Mouse (Mus musculus): ENCODE results near the gene Dld.

Dld gene

DNA sequence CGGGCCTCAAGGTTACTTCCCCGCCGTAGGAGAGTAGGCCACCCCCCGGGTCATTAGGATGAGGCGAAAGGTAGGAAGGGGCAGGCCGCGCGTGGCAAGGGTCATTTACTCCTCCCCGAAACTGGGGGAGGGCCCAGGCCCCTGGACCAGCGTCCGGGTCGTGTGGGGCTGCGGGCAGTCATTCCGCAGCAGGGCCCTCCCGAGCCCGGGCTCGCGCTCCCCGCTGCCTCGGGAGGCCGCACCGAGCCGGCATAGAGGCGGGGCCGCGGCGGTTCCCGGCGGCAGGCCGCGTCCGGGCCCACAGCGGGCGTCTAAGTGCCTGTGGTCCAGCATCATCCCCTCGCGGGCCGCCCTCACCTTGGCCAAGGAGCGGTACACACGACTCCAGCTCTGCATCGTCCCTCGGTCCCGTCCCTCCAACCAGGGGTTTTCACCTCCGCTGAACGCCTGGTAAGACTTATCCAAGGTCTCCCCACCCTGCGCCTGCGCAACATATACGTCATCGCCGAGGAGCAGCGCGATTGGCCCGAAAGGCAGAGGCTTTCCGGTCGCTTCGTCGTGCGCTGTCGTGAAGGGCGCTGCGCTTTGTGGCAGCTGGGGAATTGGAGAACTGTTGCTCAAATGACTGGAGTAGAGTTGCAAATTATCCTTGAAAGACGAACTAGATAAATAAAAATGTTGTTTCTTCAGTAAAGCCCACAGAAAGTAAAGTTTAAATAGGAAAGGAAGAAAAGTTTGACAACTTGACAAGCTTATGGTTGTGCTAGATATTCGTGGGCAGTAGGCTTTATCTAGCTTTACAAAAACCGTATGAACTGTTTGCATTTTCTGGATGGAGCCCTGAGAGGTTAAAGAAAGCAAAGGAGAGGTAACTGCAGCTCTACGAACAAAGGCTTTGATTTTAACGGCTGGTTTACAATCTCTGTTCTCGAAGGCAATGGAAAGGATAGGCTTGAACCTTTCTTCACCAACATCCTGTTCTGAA lies at the start of gene Dld:
Gene Dld, minus strand, starts transcription at position 510 of the 985 bp plus-strand sequence.
- H3K9me3 ChIP-seq (ENCODE audit: low read length): peaks cover 47% of the 10 kb centered on the region
- peaks cover 17% of the 10 kb centered on the region for H3K36me3 ChIP-seq (ENCODE audit: insufficient read depth, low read length)
- H3K27me3 ChIP-seq (ENCODE audit: insufficient read depth, low read length): no peaks in the 10 kb centered on the region
- peaks cover 7% of the 10 kb centered on the region for H3K4me1 ChIP-seq (replicated peaks; ENCODE audit: low read depth, low read length)
- peak within 1 kb of the TSS; percentile 92 for H3K4me3 ChIP-seq (replicated peaks; ENCODE audit: low read length)
- TF ChIP-seq POU5F1 (IDR thresholded peaks at IDR 0.05; ENCODE audit: borderline replicate concordance, low read length) (no peak), NANOG (IDR thresholded peaks at IDR 0.05; ENCODE audit: borderline replicate concordance, low read length) (no peak), CTCF (conservative IDR thresholded peaks at IDR 0.05; ENCODE audit: low read length) (no peak)

DNA sequence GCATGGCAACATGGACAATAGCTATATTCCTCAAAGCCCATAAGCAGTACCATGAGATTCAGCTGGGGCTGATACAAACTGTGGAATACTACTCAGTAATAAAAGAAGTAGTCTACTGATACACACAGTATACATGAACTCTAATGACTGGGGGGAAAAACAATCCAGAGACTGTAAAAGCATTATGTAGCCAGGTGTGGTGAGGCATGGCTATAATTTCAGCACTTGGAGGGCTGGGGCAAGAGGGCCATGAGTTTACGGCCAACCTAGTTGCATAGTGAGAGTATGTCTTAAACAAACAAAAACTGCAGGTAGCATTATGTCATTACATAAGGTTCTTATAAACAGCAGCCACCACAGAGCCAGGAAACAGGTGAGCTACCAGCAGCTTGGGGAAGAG lies 49.6 kb upstream of the Dld start:
- TF ChIP-seq NANOG (IDR thresholded peaks at IDR 0.05; ENCODE audit: borderline replicate concordance, low read length) (no peak), CTCF (conservative IDR thresholded peaks at IDR 0.05; ENCODE audit: low read length) (no peak), POU5F1 (IDR thresholded peaks at IDR 0.05; ENCODE audit: borderline replicate concordance, low read length) (no peak)
- H3K9me3 ChIP-seq (ENCODE audit: low read length): no peaks in the 10 kb centered on the region
- no peaks in the 10 kb centered on the region for H3K36me3 ChIP-seq (ENCODE audit: insufficient read depth, low read length)
- H3K4me1 ChIP-seq (replicated peaks; ENCODE audit: low read depth, low read length): no peaks in the 10 kb centered on the region
- no peaks in the 10 kb centered on the region for H3K27me3 ChIP-seq (ENCODE audit: insufficient read depth, low read length)
- H3K4me3 ChIP-seq (replicated peaks; ENCODE audit: low read length): no peak overlapping the region

DNA sequence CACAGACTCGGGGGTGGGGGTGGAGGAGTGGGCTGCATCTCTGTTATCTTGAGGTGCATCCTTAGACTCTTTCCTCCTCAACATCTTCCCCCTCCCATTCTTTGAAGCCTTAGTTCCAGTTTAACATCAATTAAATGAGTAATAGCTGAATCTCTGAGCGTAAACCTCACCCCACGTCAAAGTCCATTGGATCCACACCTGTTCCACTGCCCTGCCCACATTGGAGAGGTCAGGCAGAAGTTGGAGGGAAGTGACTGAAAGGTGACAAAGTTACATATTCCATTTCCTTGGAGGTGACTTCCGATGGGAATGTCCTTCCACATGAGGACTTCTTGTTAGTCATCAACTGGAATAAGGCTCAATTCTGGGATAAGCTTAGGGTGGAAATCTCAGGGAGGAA lies 46.5 kb upstream of the Dld start:
- Histone ChIP-seq H3K36me3 (ENCODE audit: insufficient read depth, low read length) (no peaks in the 10 kb centered on the region), H3K4me3 (replicated peaks; ENCODE audit: low read length) (no peak overlapping the region), H3K4me1 (replicated peaks; ENCODE audit: low read depth, low read length) (no peaks in the 10 kb centered on the region), H3K27me3 (ENCODE audit: insufficient read depth, low read length) (no peaks in the 10 kb centered on the region), H3K9me3 (ENCODE audit: low read length) (no peaks in the 10 kb centered on the region)
- TF ChIP-seq CTCF (conservative IDR thresholded peaks at IDR 0.05; ENCODE audit: low read length) (no peak), NANOG (IDR thresholded peaks at IDR 0.05; ENCODE audit: borderline replicate concordance, low read length) (no peak), POU5F1 (IDR thresholded peaks at IDR 0.05; ENCODE audit: borderline replicate concordance, low read length) (no peak)

DNA sequence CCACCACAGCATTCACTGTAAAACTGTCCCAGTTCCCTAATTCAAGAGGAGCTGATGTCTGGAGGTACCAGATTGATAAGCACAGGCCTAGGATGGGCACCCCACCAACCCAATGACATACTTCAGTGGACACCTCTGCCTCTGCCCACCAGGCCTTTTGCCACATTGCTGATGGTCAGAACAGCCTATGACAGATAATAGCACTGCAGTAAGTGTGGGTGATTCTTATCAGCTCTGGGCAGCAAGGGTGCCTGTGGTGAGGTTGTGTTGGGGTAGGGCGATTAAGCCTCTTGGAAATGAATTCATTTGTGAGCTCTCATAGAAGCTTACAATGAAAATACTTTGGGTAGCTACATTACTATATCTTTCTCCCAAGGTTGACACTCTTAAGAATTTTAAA lies 44.6 kb upstream of the Dld start:
- TF ChIP-seq POU5F1 (IDR thresholded peaks at IDR 0.05; ENCODE audit: borderline replicate concordance, low read length): no peak
- TF ChIP-seq CTCF (conservative IDR thresholded peaks at IDR 0.05; ENCODE audit: low read length): no peak
- no peak for TF ChIP-seq NANOG (IDR thresholded peaks at IDR 0.05; ENCODE audit: borderline replicate concordance, low read length)
- H3K27me3 ChIP-seq (ENCODE audit: insufficient read depth, low read length): no peaks in the 10 kb centered on the region
- H3K4me3 ChIP-seq (replicated peaks; ENCODE audit: low read length): no peak overlapping the region
- no peaks in the 10 kb centered on the region for H3K9me3 ChIP-seq (ENCODE audit: low read length)
- H3K36me3 ChIP-seq (ENCODE audit: insufficient read depth, low read length): no peaks in the 10 kb centered on the region
- no peaks in the 10 kb centered on the region for H3K4me1 ChIP-seq (replicated peaks; ENCODE audit: low read depth, low read length)

DNA sequence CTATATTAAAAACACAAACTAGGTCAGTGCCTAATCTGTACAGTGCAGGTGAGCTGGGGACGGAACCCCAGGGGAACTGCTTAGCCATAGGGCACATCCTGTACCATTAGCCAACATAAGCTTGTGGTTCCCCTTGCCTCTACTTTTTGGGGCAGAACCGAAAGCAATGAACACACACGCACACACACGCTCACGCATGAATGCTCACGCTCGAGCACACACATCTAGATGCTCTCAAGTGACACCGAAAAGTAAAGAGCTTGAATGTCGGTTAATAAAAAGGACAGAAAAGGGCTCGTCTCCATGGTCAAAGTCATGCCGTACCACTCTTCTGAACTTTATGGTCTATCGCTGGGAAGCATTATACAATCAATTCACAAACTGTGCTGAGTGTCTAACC lies 40.4 kb upstream of the Dld start:
- TF ChIP-seq POU5F1 (IDR thresholded peaks at IDR 0.05; ENCODE audit: borderline replicate concordance, low read length) (no peak), NANOG (IDR thresholded peaks at IDR 0.05; ENCODE audit: borderline replicate concordance, low read length) (no peak), CTCF (conservative IDR thresholded peaks at IDR 0.05; ENCODE audit: low read length) (no peak)
- H3K4me3 ChIP-seq (replicated peaks; ENCODE audit: low read length): no peak overlapping the region
- no peaks in the 10 kb centered on the region for H3K4me1 ChIP-seq (replicated peaks; ENCODE audit: low read depth, low read length)
- H3K9me3 ChIP-seq (ENCODE audit: low read length): no peaks in the 10 kb centered on the region
- H3K27me3 ChIP-seq (ENCODE audit: insufficient read depth, low read length): no peaks in the 10 kb centered on the region
- no peaks in the 10 kb centered on the region for H3K36me3 ChIP-seq (ENCODE audit: insufficient read depth, low read length)

DNA sequence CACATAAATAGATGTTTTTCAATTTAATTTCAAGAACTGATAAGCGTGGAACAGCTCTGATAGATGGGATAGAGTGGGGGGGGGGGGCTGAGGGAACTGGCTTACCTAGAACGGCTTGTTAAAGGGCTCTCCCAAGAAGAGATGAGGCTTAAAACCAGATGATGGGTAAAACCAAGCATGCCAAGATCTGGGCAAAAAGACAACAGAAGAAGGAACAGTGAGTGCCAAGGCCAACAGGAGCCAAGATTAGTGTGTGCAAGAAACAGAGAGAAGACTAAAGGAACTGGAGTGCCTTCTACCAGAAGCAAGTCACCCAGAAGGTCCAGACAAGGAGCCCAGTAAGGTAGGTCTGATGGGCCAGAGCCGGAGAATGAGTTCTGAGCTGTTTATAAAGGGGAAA lies 39.3 kb upstream of the Dld start, which contains the start of gene Slc26a3:
Gene Slc26a3, plus strand, starts transcription at position 301 of the 400 bp plus-strand sequence.
- Histone ChIP-seq H3K4me1 (replicated peaks; ENCODE audit: low read depth, low read length) (no peaks in the 10 kb centered on the region), H3K36me3 (ENCODE audit: insufficient read depth, low read length) (no peaks in the 10 kb centered on the region), H3K4me3 (replicated peaks; ENCODE audit: low read length) (no peak within 1 kb of the TSS), H3K9me3 (ENCODE audit: low read length) (no peaks in the 10 kb centered on the region), H3K27me3 (ENCODE audit: insufficient read depth, low read length) (no peaks in the 10 kb centered on the region)
- TF ChIP-seq CTCF (conservative IDR thresholded peaks at IDR 0.05; ENCODE audit: low read length) (no peak), NANOG (IDR thresholded peaks at IDR 0.05; ENCODE audit: borderline replicate concordance, low read length) (no peak), POU5F1 (IDR thresholded peaks at IDR 0.05; ENCODE audit: borderline replicate concordance, low read length) (no peak)

DNA sequence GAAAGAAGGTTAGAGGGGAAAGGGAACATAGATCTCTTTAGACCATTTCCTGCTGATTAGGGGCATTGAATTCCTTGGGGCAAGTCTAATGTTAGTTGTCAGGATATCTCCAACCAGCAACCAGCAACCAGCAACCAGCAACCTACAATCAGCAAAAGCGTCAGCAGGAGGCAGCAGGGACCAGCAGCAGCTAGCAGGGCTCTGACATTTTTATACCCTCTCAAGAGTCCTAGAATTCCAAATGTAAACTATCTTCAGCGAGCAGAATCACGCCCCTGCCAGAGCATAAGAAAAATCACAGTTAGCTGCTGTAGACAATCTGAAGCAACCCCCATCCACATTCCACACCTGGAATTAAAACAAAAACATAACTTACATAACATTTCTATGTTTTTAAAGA lies 36.0 kb upstream of the Dld start:
- TF ChIP-seq NANOG (IDR thresholded peaks at IDR 0.05; ENCODE audit: borderline replicate concordance, low read length) (no peak), POU5F1 (IDR thresholded peaks at IDR 0.05; ENCODE audit: borderline replicate concordance, low read length) (no peak), CTCF (conservative IDR thresholded peaks at IDR 0.05; ENCODE audit: low read length) (no peak)
- H3K27me3 ChIP-seq (ENCODE audit: insufficient read depth, low read length): no peaks in the 10 kb centered on the region
- no peaks in the 10 kb centered on the region for H3K9me3 ChIP-seq (ENCODE audit: low read length)
- no peaks in the 10 kb centered on the region for H3K36me3 ChIP-seq (ENCODE audit: insufficient read depth, low read length)
- H3K4me1 ChIP-seq (replicated peaks; ENCODE audit: low read depth, low read length): no peaks in the 10 kb centered on the region
- no peak overlapping the region for H3K4me3 ChIP-seq (replicated peaks; ENCODE audit: low read length)

DNA sequence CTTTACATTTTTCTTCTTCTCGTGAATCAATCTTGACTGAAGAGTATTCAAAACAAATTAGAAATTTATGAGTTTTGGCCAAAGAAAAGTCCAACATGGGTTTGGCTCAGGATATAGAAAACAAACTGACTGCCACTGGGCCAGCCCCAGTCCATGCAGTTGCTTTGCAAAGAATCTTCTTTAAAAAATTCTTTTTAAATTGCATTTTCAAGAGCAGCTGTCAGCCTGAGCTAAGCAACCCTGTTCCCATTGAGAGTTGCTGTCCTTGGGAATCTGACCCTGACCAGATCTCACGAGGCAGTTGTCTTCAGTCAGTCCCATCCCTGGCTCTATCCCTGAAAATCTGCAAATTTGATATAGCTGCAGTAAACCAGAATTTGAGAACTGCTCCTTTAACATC lies 31.2 kb upstream of the Dld start:
- TF ChIP-seq CTCF (conservative IDR thresholded peaks at IDR 0.05; ENCODE audit: low read length): no peak
- no peak for TF ChIP-seq NANOG (IDR thresholded peaks at IDR 0.05; ENCODE audit: borderline replicate concordance, low read length)
- no peak for TF ChIP-seq POU5F1 (IDR thresholded peaks at IDR 0.05; ENCODE audit: borderline replicate concordance, low read length)
- Histone ChIP-seq H3K4me1 (replicated peaks; ENCODE audit: low read depth, low read length) (no peaks in the 10 kb centered on the region), H3K36me3 (ENCODE audit: insufficient read depth, low read length) (no peaks in the 10 kb centered on the region), H3K27me3 (ENCODE audit: insufficient read depth, low read length) (no peaks in the 10 kb centered on the region), H3K4me3 (replicated peaks; ENCODE audit: low read length) (no peak overlapping the region), H3K9me3 (ENCODE audit: low read length) (no peaks in the 10 kb centered on the region)
